Mouse (Mus musculus) adrenal gland, adult 18-20 months (tissue): ENCODE measurements around the gene Samd4b. TPM values are rescaled to one million over a fixed set of nuclear protein-coding genes. Genes with fewer than 3 reads are reported as not detected.
"Not testable (repeated sequence)": the region's sequence is repeated elsewhere in the genome, so short reads cannot be mapped to it uniquely, and the experiment has no call there.

Experiments
- DNase-seq, 2 experiments: peaks; one replicate each; pipeline ENCODE4 v3.0.0; 2021 to 2022; ENCODE audit warnings: low spot score in 2 of 2
- total RNA-seq, 2 experiments: library from RNA; stranded (reverse); gene quantifications; 1 replicate in 1 of 2; 2 replicates in 1 of 2; pipeline ENCODE4 v1.2.3; 2021

Gene Samd4b
- total RNA-seq, 2 experiments from 2014 or later = 67.9 to 72.7 TPM

DNA sequence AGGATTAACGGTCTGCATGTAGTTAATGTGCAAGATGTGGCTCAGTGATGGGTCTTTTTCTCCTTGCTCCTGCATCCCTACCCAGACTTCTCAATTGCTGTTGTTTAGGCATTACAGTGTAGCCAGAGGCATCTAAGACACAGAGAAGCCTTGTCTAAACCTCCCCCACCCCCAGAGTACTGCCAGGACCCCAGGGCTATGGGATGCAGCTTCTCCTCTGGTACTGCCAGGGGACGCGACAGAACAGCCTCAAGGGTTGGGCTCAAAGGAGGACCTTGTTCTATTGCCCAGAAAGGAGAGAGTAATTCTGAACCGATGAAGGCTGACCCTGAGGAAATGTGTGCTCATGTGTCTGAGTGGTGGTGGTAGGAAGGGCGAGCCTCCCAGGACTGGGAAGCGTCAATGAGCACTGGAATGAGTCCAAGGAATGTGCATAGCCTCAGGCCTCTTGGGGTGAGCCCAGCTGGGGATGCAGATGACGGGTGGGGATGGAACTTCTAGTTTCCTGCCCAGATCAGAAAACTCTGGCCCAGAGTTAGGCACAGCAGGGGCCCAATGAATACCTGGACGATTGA is 179.8 kb downstream of the Samd4b start:
- no peak for DNase-seq

DNA sequence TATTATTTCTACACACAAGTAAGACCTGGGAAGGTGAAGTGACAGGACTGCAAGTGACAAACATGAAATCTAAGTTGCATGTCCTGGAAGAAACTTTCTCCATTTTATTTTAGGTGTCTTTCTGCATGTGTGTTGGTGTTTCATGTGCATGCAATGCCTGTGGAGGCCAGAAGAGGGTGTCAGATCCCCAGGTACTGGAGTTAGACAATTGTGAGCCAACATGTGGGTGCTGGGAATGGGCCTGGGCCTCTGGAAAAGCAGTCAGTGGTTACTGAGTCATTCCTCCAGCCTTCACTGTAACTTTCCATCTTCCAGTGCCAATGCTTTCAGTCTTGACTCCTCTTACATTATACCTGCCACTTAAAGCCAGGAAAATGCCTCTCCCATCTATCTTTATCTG is 180.6 kb downstream of the Samd4b start:
- no peak for DNase-seq

DNA sequence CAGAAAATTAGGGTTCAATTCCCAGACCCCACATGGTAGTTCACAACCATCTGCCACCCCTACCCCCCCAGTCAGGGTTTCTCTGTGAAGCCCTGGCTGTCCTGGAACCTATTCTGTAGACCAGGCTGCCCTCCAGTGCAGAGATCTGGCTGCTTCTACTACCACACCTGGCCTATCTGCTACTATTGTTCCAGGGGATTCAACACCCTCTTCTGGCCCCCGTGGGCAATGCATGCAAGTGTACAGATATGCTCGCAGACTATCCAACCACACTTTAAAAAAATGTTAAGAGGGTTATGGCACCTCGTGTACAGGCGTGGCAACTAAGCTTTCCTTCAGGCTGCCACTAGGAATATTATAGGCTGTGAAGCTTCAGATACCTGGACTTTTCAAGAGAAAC is 185.1 kb downstream of the Samd4b start:
- no peak for DNase-seq

DNA sequence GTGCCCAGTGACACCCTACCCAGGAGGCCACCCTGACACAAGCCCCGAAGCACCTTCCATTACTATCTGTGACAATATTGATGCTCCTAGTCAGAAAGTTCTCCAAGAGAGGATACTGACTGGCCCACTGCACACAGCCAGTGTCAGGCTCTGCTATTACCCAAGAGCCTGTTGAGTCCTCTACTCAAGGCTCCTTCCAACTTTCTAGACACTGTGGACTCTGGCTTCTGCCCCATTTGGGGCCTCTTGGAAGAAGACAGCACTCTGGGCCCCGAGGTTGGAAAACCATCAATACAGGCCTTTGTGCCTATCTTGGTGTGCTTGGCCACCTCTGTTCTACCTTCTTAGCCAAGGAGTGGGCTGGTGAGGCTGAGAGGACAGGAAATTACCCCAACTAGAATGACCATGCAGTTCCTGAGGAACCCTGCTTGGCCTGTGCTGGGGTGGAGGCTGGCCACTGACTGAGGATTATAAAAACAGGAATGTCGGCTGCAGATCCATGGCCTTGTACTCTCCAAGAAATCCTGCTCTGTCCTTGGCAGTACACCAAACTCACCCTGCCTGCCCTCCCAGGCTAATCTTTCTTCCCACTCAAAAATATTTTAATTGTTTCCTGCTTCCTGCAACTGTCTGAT is 187.0 kb downstream of the Samd4b start:
- DNase-seq = peak in 1 of 2 experiments; percentile 41

DNA sequence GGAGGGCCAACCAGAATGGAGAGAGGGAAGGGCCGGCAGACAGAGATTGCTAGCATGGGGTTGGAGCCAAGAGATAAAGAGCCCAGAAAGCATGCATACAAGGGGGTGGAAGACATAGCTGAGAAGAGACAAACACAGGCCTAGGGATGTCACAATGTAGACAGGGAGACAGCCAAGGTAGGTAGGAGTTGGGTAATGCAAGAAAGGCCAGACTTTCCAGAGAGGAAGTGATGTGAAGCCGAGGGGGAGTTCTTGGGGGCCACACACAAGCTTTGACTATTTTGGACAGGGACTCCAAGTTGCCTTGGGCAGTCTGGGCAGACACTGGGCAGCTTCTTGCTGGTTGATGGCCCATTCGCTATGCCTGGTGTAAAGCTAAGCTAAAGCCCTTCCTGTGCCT is 196.0 kb downstream of the Samd4b start:
- no peak for DNase-seq

DNA sequence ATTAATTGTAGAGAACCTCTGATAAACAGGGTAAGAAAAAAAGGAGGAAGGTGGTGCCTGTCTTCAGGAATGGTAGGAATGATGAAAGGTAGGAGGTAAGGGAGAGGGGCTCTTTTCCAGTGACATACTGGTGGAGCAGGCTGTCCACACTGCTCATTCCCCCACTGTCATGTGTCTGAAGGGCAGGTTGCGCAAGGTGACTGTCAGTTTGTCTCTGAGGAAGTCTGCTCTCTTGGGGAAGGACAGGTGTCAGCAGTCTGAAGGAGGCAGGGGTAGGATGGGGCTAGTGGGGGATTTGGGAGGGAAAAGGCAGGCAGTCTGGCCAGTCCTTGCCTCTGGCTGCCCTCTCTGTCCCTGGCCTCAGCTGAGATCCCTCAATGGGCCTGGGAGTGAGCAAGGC is 196.9 kb downstream of the Samd4b start:
- no peak for DNase-seq

DNA sequence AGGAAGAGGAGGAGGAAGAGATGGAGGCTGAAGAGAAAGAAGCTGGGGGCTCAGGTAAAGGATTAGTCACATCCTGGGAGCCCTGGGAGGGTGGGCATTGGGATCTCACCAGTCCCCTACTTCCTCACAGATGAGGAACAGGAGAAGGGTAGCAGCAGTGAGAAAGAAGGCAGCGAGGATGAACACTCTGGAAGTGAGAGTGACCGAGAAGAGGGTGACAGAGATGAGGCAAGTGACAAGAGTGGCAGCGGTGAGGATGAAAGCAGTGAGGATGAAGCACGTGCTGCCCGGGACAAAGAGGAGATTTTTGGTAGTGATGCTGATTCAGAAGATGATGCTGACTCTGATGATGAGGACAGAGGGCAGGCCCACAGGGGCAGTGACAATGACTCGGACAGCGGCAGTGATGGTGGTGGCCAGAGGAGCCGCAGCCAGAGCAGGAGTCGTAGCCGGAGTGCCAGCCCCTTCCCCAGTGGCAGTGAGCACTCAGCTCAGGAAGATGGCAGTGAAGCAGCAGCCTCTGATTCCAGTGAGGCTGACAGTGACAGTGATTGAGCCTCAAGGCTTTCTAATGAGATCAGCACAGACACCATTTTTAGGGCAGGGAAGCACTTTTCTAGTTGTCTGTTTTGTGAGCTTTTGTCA is 199.1 kb downstream of the Samd4b start:
- no peak for DNase-seq

DNA sequence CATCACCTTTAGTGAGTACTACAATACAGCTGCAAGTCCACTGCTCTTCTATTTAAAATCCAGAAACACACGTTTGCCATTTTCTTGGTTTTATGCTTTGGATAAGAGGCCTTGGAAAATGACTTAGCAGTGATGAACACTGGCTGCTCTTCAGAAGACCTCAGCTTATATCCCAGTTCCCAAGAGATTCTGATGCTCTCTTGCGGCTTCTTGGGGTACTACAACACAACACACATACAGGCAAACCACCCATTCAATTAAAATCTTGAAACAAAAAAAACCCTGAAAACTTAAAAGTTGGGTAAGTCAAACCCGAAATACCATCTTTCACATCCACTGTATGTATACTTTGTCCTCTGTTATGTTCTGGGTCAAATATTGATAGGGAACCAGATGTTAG is 199.9 kb downstream of the Samd4b start:
- no peak for DNase-seq

DNA sequence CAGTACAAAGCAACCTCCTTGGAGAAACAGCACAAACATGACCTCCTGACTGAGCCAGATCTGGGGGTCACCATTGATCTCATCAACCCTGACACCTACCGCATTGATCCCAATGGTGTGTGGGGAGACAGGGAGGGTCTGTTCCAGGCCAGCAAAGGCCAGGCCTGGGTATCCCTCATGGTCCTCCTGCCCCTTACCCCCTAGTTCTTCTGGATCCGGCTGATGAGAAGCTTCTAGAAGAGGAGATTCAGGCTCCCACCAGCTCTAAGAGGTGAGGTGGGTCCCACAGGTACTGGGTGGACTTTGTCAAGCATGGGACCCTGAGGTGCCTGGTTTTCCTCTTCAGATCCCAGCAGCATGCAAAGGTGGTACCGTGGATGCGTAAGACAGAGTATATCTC is 202.5 kb downstream of the Samd4b start:
- DNase-seq = no peak

DNA sequence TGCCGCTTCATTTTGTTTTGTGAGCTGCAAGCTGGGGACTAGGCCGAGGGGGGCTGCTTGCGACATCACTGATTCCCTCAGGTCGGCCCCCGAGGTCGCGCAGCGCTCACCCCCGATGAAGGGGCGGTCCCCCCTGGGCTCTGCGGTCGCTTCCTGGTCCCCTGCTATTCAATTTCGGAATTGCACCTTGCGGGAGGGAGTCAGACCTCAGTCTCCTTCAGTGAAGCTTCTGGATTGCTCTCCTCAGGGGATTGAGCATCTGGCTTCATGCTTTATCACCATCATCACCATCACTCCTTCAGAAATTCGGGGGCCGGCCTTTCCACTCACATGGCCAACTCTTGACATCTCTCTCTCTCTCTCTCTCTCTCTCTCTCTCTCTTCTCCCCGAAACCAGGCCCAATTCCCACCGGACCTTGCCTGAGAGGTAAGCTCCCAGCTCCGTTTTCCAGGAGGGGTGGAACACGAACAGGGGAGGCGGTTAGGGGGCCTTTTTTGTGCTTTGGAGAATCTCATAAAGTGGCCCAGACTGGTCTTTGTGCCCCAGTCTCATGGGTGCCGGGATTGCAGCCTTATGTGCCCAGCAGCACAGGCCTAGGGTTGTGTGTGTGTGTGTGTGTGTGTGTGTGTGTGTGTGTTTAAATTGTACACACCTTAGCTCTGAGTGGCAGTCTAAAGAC is 204.5 kb downstream of the Samd4b start:
- DNase-seq = no peak

DNA sequence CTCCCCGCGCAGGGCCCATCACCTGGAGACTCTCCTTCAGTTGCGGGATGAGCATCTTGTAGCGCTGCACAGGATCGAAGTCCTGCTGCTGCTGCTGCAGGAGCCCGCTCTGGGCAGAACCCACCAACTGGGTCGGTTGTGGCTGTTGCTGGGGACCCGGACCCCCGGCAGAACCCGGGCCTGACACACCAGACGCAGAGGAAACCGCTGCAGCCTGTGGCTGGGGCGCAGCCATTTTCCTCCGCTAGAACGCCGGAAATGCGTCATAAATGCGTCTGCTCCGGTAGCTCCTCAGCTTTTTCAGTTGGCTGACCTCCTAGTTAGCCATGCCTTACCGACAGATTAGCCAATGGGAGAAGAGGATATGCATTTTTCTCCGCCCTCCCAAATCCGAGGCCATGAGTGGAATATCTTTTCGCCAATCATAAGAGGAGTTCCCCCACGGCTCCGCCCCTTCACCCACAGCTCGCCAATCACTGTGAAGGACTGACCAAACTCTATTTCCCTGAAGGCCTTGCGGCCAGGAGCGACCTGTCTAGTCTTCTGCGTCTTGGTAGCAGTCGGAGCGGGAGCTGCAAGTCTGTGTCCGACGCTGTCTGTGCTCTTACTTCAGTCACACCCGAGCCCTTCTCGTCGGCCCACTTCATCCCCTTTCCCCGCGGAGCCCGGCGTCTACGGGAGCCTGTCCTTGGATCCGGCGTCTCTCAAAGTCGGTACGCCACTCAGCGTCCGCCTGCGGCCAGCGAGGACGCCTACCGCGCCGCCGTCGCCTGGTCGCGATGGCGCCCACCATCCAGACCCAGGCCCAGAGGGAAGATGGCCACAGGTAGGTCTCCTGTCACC is 205.3 kb downstream of the Samd4b start, which contains the start of the genes Med29 and Paf1:
Gene Med29 (minus strand): TSS at position 280 of the 843 bp plus-strand sequence.
Gene Paf1 (plus strand): TSS at position 523 of the 843 bp plus-strand sequence.
- DNase-seq = peak; percentile 89 to 91

DNA sequence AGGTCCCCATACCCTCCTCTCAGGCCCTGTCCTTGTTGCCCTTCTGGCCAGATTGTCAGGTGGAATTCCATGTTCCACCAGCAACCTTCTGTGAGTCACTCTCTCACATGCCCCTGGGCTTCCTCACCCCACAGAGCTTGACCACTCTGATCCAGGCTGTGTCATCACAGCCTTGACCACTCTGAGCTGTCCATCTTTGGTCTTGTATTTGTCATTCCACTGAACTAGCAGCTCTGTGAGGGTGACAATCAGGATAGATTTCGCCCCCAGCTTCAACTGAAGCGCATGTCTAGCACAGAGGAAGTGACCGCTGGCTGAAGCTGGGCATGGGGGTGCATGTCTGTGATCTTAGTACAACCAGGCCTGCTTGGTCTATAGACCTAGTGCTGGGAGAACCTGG is 207.6 kb downstream of the Samd4b start:
- DNase-seq = no peak

DNA sequence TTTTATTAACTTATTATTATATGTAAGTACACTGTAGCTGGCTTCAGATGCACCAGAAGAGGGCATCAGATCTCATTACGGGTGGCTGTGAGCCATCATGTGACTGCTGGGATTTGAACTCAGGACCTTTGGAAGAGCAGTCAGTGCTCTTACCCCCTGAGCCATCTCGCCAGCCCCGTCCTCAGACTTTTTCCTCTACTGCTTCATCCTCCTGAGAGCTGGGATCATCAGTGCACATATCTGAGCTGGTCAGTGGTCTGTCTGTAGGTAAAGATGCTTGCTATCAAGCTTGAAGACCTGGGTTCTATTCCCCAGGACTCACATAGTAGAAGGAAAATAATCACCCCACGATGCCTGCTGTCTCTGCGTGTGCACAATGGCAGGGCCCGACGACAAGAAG is 210.6 kb downstream of the Samd4b start:
- not testable (repeated sequence) for DNase-seq

DNA sequence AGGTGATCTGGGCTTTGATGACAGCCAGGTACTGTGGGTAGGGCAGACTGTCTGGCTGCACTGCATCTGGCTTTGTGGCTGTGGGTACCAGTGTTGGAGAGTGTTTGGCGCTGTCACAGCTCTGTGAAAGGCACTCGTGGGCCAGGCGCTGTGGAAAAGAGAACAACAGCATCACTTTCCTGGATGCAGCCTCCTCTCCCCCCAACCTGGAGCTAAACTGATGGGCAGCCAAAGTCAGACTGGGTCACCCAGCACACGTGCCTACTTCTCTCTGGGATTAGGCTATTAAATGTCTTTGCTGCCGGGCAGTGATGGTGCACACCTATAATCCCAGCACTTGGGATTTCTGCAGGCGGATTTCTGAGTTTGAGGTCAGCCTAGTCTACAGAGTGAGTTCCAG is 211.1 kb downstream of the Samd4b start:
- not testable (repeated sequence) for DNase-seq

DNA sequence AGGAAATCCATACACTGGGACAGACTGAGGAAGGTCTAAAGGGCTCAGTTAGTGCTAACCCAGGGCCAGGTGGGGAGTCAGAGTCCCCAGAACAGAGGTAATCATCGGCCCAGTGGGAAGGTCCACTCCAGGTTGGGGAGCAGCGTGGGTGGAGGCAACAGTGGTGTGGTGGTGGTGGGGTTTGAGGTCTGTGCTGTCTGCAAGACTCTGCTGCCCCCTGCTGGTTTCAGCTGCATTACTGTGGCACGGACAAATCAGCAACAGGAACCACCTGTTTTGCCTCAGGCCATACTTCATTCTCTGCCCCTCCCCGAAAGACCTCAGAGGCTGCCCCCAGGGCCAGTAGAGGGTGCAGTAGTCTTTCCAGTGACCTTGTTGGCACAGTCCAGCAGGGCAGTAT is 211.5 kb downstream of the Samd4b start:
- DNase-seq = peak; percentile 84 to 90

DNA sequence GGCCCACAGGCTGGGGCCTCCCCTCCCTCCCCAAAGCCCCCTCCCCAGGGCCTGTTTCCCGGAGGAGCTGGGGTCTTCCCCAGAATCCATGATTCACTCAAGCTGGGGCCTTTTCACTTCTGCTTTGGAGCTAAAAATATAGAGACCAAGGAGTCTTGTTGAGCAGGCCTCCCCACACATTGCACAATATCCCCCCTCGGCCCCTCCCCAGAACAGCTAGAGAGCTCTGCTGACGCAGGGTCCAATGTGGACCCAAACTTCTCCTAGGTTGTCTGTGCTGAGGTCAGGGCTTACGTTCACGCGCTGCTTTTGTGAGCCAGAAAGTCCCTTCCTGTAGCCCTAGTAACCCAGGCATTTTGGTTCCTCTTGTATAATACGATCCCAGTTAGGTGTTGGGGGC is 211.9 kb downstream of the Samd4b start:
- no peak for DNase-seq

DNA sequence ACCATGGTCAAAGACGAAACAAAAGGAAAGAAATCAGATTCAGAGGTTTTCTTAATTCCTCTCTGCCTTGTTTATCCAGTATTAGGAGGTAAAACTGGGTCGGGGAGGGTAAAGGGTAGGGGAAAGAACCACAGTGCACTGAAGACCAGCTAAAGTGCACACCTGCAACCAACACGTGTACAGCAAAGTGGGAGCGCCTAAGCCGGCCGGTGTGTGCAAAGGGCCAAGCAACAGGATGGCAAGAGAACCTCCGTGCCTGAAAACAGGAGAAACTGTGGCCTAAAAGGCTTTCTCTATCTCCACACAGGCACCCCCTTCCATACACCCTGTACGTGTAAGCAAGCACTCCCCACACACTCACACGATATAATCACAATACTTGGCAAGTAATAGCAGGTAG is 212.7 kb downstream of the Samd4b start:
- no peak for DNase-seq

DNA sequence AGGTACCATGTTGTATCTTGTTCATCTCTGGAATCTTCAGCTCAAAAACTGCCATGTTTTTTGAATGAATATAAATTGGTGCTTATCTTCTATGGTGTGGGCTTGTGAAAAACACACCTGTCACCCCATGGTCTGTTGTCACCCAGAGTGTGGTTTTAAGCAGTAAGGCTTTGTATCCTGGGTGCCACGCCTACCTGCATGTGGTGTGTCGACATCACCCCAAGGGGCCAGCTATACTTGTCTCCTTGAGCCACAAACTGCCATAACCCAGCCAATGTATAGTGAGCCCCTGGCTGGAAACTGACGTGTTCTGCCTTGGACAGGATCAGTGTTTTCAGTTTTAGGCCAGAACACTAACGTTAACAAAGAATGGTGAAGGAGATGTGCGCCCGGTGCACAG is 213.8 kb downstream of the Samd4b start:
- DNase-seq = no peak

DNA sequence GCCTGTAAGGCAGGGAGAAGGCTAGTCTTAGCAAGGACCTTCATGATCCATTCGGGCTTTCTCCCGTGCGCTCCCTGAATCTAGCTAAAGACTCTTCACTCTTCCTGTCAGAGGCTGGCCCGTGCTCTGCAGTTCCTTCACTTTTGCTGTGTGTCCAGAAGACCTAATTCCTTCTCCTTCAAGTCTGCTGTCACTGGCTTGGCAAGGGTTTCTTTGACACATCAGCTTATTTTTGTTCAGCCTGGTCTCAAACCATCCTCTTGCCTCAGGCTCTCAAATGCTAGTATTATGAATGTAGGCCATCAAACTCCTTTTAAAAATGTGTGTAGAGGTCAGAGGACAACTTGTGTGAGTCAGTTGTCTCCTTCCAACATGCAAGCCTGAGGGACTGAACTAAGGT is 214.3 kb downstream of the Samd4b start:
- DNase-seq = no peak

DNA sequence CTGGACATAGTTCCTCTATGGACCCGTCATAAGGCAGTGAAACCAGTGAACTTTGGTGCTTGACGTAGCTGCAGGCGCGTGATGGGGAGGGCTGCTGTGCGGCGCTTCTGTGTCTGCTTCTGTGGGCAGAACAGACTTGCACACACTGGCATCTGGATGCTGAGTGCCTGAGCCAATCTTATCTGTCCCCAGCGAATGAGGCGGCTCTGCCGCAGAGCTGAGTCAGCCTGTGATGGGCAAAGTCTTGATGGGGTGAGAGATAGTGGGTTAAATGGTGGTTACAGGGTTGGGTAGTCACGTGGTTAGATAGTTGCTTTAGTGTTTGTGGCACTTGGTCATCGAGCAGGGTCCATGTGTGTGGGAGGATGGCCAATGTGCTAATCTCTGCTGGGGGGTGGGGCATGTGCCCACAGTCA is 215.0 kb downstream of the Samd4b start:
- peak in 1 of 2 experiments; percentile 52 for DNase-seq

DNA sequence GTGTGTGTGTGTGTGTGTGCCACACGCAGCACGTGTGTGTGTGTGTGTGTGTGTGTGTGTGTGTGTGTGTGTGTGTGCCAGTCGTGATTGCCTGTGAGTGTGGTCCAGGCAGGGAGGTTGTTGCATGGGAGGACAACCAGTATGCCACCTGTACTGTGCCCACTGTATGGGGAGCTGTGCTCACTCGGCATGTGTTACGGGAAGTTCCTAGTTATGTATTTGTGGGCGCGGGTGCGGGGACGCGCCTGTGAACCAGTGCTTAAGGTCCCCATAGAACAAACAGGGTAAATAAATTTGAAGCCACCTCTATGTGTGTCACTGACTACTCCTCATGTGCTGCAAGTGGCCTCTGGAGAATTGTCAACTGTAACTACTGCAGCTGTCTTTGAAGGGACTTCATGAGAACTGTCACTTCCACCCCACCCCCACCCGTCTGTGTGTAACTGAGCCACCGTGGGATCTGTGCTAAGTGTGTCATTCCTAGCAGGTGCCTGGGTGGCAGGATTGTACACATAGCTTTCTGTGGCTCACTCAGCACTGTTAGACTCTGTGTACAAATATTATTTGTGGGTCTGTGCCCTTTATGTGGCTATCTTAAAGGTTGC is 215.5 kb downstream of the Samd4b start:
- DNase-seq = no peak
